Comparison of ENCODE assay signal across 22 mouse cellular contexts in the genomic region with DNA sequence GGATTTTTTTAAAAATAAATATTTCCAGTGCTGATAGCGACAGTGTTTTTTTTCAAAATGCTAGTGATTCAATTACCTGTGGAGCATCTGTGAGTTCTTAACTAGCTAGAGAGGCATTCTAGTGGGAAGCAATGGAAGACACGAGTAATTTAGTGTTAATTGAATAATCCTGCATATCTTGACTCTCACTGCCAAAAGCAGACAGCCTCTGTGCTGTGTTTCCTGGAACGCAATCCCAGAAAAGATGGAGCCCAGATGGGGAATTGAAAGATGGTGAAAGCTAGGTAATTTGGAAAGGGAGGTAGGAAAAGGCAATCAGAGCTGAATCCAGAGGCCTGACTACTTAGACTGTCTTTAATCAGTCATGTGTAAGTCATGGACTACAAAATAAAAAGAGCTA.
DNase-seq lines count a peak whose midpoint lies in the region; ATAC-seq and TF ChIP-seq lines count a peak whose summit lies in the region.
"Had no signal": no experiment of that assay in that cellular context is flagged by ENCODE, and none has a peak within 500 bp of the region (broad histone marks: within the 10 kb centered on the region; RNA-seq: fewer than 3 reads in every experiment).

No protein-coding gene starts in this region.

- no peak for ATAC-seq in forebrain, embryonic 14.5 days
- ATAC-seq in hindbrain, embryonic 14.5 days (ENCODE audit: low FRiP score), result no peak
- no peak for ATAC-seq in hindbrain, embryonic 12.5 days (ENCODE audit: low FRiP score)
- ATAC-seq: activated CD4-positive, CD25-positive, alpha-beta regulatory T cell, adult 4 months; CD4-positive, CD25-positive, alpha-beta regulatory T cell, adult 4 months; intestine, embryonic 15.5 days had no signal

- H3K4me1 ChIP-seq in forebrain, embryonic 14.5 days (ENCODE audit: control insufficient read depth, insufficient read depth, low read length), result no peaks in the 10 kb centered on the region
- no peaks in the 10 kb centered on the region for H3K4me1 ChIP-seq in forebrain, embryonic 10.5 days
- no peaks in the 10 kb centered on the region for H3K4me1 ChIP-seq in hindbrain, embryonic 14.5 days (replicated peaks; ENCODE audit: control insufficient read depth, insufficient read depth, low read length)
- H3K4me1 ChIP-seq in hindbrain, embryonic 12.5 days, result no peaks in the 10 kb centered on the region
- H3K4me1 ChIP-seq: embryonic facial prominence, embryonic 10.5 days; heart, embryonic 12.5 days; intestine, embryonic 15.5 days had no signal

- H3K4me3 ChIP-seq in forebrain, embryonic 14.5 days (ENCODE audit: low read depth, low read length), result no peak overlapping the region
- H3K4me3 ChIP-seq in forebrain, embryonic 10.5 days, result no peak overlapping the region
- no peak overlapping the region for H3K4me3 ChIP-seq in hindbrain, embryonic 14.5 days (replicated peaks; ENCODE audit: low read length)
- no peak overlapping the region for H3K4me3 ChIP-seq in hindbrain, embryonic 12.5 days
- H3K4me3 ChIP-seq in layer of hippocampus, adult 2 months, result no peak overlapping the region
- H3K4me3 ChIP-seq: embryonic facial prominence, embryonic 10.5 days; gastrocnemius, adult 2 months; heart, embryonic 12.5 days; intestine, embryonic 15.5 days had no signal

- DNase-seq in forebrain, embryonic 14.5 days (ENCODE audit: low spot score), result peak; percentile 65
- DNase-seq in forebrain, embryonic 10.5 days (ENCODE audit: extremely low spot score, low spot score), result no peak
- DNase-seq in hindbrain, embryonic 14.5 days (ENCODE audit: low spot score), result no peak
- DNase-seq in layer of hippocampus, adult 2 months (ENCODE audit: low spot score in 2 of 2), result no peak
- DNase-seq in layer of hippocampus, postnatal 14 days (ENCODE audit: low spot score in 2 of 2), result no peak
- peak; percentile 58 for DNase-seq in MN1 (ENCODE audit: low spot score)
- no peak for DNase-seq in adrenal gland, adult 18-20 months (ENCODE audit: low spot score in 2 of 2)
- DNase-seq: adrenal gland, adult 2 months; adrenal gland, postnatal 25 days; B cell, adult 2 months; cerebellum, adult 2 months; cerebellum, postnatal 10 days; gastrocnemius, adult 2 months; gastrocnemius, postnatal 25 days; kidney, adult 18-20 months had no signal

- H3K4me2 ChIP-seq in forebrain, embryonic 14.5 days (ENCODE audit: low read length), result no peak overlapping the region
- no peak overlapping the region for H3K4me2 ChIP-seq in hindbrain, embryonic 14.5 days (replicated peaks)
- H3K4me2 ChIP-seq in hindbrain, embryonic 12.5 days (replicated peaks), result no peak overlapping the region
- H3K4me2 ChIP-seq: heart, embryonic 12.5 days; intestine, embryonic 15.5 days had no signal

- no peaks in the 10 kb centered on the region for H3K9me3 ChIP-seq in forebrain, embryonic 14.5 days (replicated peaks; ENCODE audit: control insufficient read depth, low read length)
- H3K9me3 ChIP-seq in forebrain, embryonic 10.5 days, result no peaks in the 10 kb centered on the region
- no peaks in the 10 kb centered on the region for H3K9me3 ChIP-seq in hindbrain, embryonic 14.5 days (ENCODE audit: control insufficient read depth, low read length)
- no peaks in the 10 kb centered on the region for H3K9me3 ChIP-seq in hindbrain, embryonic 12.5 days (replicated peaks)
- H3K9me3 ChIP-seq: embryonic facial prominence, embryonic 10.5 days; G1E; heart, embryonic 12.5 days; intestine, embryonic 15.5 days had no signal

- no peaks in the 10 kb centered on the region for H3K27me3 ChIP-seq in forebrain, embryonic 14.5 days (replicated peaks; ENCODE audit: control insufficient read depth, insufficient read depth, low read length)
- H3K27me3 ChIP-seq in forebrain, embryonic 10.5 days (ENCODE audit: poor library complexity, severe bottlenecking), result no peaks in the 10 kb centered on the region
- no peaks in the 10 kb centered on the region for H3K27me3 ChIP-seq in hindbrain, embryonic 14.5 days (ENCODE audit: control insufficient read depth, insufficient read depth, low read length)
- no peaks in the 10 kb centered on the region for H3K27me3 ChIP-seq in hindbrain, embryonic 12.5 days
- H3K27me3 ChIP-seq: heart, embryonic 12.5 days; intestine, embryonic 15.5 days had no signal

- no peak overlapping the region for H3K9ac ChIP-seq in forebrain, embryonic 14.5 days (ENCODE audit: low read length)
- no peak overlapping the region for H3K9ac ChIP-seq in hindbrain, embryonic 14.5 days
- no peak overlapping the region for H3K9ac ChIP-seq in hindbrain, embryonic 12.5 days
- H3K9ac ChIP-seq: heart, embryonic 12.5 days; intestine, embryonic 15.5 days had no signal

- H3K36me3 ChIP-seq in forebrain, embryonic 14.5 days (ENCODE audit: control insufficient read depth, insufficient read depth, low read length), result no peaks in the 10 kb centered on the region
- no peaks in the 10 kb centered on the region for H3K36me3 ChIP-seq in forebrain, embryonic 10.5 days (replicated peaks)
- no peaks in the 10 kb centered on the region for H3K36me3 ChIP-seq in hindbrain, embryonic 14.5 days (replicated peaks; ENCODE audit: control insufficient read depth, insufficient read depth)
- no peaks in the 10 kb centered on the region for H3K36me3 ChIP-seq in hindbrain, embryonic 12.5 days
- H3K36me3 ChIP-seq: embryonic facial prominence, embryonic 10.5 days; G1E; heart, embryonic 12.5 days; intestine, embryonic 15.5 days had no signal

- 0 out of 2 replicates have a peak overlapping the region, but pooled peaks have one; percentile 40 for H3K27ac ChIP-seq in forebrain, embryonic 14.5 days (ENCODE audit: low read depth, low read length)
- H3K27ac ChIP-seq in forebrain, embryonic 10.5 days, result no peak overlapping the region
- 0 out of 2 replicates have a peak overlapping the region, but pooled peaks have one; percentile 52 for H3K27ac ChIP-seq in hindbrain, embryonic 14.5 days
- no peak overlapping the region for H3K27ac ChIP-seq in hindbrain, embryonic 12.5 days
- peak overlapping the region; percentile 39; the same call in 1 of the 2 replicates for H3K27ac ChIP-seq in layer of hippocampus, adult 2 months
- H3K27ac ChIP-seq: embryonic facial prominence, embryonic 10.5 days; gastrocnemius, adult 2 months; intestine, embryonic 15.5 days had no signal

- 62% methylated on average over 3 of the region's 3 CpGs for WGBS in forebrain, embryonic 14.5 days
- 85% methylated on average over 3 of the region's 3 CpGs for WGBS in forebrain, embryonic 10.5 days
- 62% methylated on average over 3 of the region's 3 CpGs for WGBS in hindbrain, embryonic 14.5 days
- WGBS in hindbrain, embryonic 12.5 days, result 78% methylated on average over 3 of the region's 3 CpGs

- no peak for TF ChIP-seq CTCF in layer of hippocampus, adult 2 months (conservative IDR thresholded peaks at IDR 0.05)

Comparison
In these comparisons a context has a peak if more than half of its experiments do, and no peak if none do; other contexts are left out.
1. DNase-seq: peak in forebrain, embryonic 14.5 days (single experiment) and MN1 (single experiment); none in forebrain, embryonic 10.5 days (single experiment), hindbrain, embryonic 14.5 days (single experiment), layer of hippocampus, adult 2 months (0 of 2), layer of hippocampus, postnatal 14 days (0 of 2) and adrenal gland, adult 18-20 months (0 of 2).
2. H3K27ac ChIP-seq: peak in forebrain, embryonic 14.5 days (single experiment), hindbrain, embryonic 14.5 days (single experiment) and layer of hippocampus, adult 2 months (single experiment); none in forebrain, embryonic 10.5 days (single experiment) and hindbrain, embryonic 12.5 days (single experiment).